Mouse (Mus musculus) small intestine, adult 2 months (tissue): ENCODE data around the gene Phactr1.

ENCODE experiments used
- CTCF ChIP-seq: fragments of 200-500 bp; IDR thresholded peaks from 2 replicates; pipeline ENCODE4 v1.5.1; 2012; ENCODE audit warnings: low read depth, mild to moderate bottlenecking, control low read depth, inconsistent platforms, low read length, moderate library complexity, mixed read lengths; ENCODE audit not compliant: insufficient replicate concordance, insufficient read length; ENCODE audit errors: extremely low read depth
- POLR2A ChIP-seq: fragments of 200-500 bp; IDR thresholded peaks from 2 replicates; pipeline ENCODE4 v1.6.1; 2012; ENCODE audit warnings: low read depth, mild to moderate bottlenecking, control low read depth, inconsistent platforms, low read length, moderate library complexity

DNA sequence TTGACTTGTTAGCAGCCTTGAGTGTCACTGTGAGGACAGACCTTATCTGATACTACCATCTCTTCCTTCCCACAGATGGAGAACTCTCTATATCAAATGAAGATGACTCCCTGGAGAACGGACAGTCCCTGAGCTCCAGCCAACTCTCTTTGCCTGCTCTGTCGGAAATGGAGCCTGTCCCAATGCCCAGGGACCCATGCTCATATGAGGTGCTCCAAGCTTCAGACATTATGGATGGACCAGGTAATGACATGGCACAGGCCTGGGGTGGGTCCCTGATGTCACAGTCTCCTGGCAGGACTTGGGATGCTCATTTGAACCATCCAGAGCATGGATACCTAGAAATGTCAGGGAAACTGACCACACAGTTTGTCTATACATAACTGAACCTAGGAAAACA, 376.7 kb downstream of the Phactr1 start:
- TF ChIP-seq CTCF: no peak
- no peak for TF ChIP-seq POLR2A
